Mouse (Mus musculus) forebrain, embryonic 14.5 days (tissue): Measurements from ENCODE around the gene Raf1. TPM values are rescaled to one million over a fixed set of nuclear protein-coding genes. Genes with fewer than 3 reads are reported as not detected.

Experiments used
- ATAC-seq: fragments of 200-750 bp; cut with Nextera tagmentation; 2 replicates; pipeline ENCODE4 v1.8.0; 2017; ENCODE audit warnings: mild to moderate bottlenecking, moderate library complexity
- DNase-seq: peaks from one replicate; pipeline ENCODE4 v3.0.0-alpha.2; 2015; ENCODE audit warnings: low spot score
- H3K27ac ChIP-seq: fragments of 300-500 bp; sonication (generic); 2 replicates; pipeline ENCODE4 v1.5.1; 2014; ENCODE audit warnings: low read depth, mild to moderate bottlenecking, control low read depth, low read length, moderate library complexity
- H3K27me3 ChIP-seq: fragments of 300-500 bp; sonication (generic); replicated peaks from 2 replicates; pipeline ENCODE4 v1.6.1; 2014; ENCODE audit warnings: low read length, control low read depth, mixed read lengths; ENCODE audit not compliant: control insufficient read depth, insufficient read depth
- H3K36me3 ChIP-seq: fragments of 300-500 bp; sonication (generic); 2 replicates; pipeline ENCODE4 v1.6.1; 2014; ENCODE audit warnings: low read length, control low read depth; ENCODE audit not compliant: control insufficient read depth, insufficient read depth
- H3K4me1 ChIP-seq: fragments of 300-500 bp; sonication (generic); 2 replicates; pipeline ENCODE4 v1.6.1; 2014; ENCODE audit warnings: antibody characterized with exemption, low read length, control low read depth; ENCODE audit not compliant: control insufficient read depth, insufficient read depth
- H3K4me2 ChIP-seq: fragments of 300-500 bp; sonication (generic); 2 replicates; pipeline ENCODE4 v1.6.1; 2014; ENCODE audit warnings: mild to moderate bottlenecking, control low read depth, low read length
- H3K4me3 ChIP-seq: fragments of 300-500 bp; sonication (generic); 2 replicates; pipeline ENCODE4 v1.5.1; 2014; ENCODE audit warnings: low read depth, low read length, control low read depth
- H3K9ac ChIP-seq: fragments of 300-500 bp; sonication (generic); 2 replicates; pipeline ENCODE4 v1.6.1; 2014; ENCODE audit warnings: mild to moderate bottlenecking, low read length, control low read depth, moderate library complexity
- H3K9me3 ChIP-seq: fragments of 300-500 bp; sonication (generic); replicated peaks from 2 replicates; pipeline ENCODE4 v1.6.1; 2016; ENCODE audit warnings: low read length, control low read depth, mixed read lengths; ENCODE audit not compliant: control insufficient read depth
- WGBS: fragments of 180-500 bp; shearing (Covaris S2); extraction: QIAGEN DNeasy Blood & Tissue Kit; methylation state at CpG from one replicate; pipeline ENCODE4 v1.1.7; 2014; 5-methylcytosine and 5-hydroxymethylcytosine counted together
- polyA plus RNA-seq: library from polyadenylated mRNA; unstranded; fragments of >200 nt; fragmentation: Nextera tagmentation; extraction: Ambion mirVana; gene quantifications from 2 replicates; pipeline ENCODE4 v1.2.1, GENCODE M21; 2014

The Raf1 gene
- polyA plus RNA-seq, 1 experiment from 2014 or later = 150 TPM

DNA sequence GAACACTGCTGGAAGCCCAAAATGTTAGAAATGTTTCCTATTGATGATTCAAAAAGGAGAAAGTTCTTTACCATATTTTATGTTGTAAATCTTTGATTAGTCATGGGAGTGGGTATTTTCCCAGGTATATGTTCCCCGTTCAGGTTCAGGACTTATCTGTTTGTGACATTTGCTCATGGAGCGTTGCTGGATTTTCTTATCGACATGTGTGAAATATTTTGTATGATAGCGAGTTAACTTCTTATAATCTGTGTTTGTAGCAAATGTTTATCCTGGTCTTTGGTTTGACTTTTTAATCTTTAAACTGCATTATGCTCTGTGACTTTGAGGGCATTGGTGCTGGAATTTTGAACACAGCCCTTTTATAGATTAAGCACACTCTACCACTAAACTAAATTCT lies 12.2 kb upstream of the Raf1 start:
- Histone ChIP-seq H3K9me3 (no peaks in the 10 kb centered on the region), H3K27ac (no peak overlapping the region), H3K36me3 (no peaks in the 10 kb centered on the region), H3K4me1 (no peaks in the 10 kb centered on the region), H3K4me3 (no peak overlapping the region), H3K27me3 (no peaks in the 10 kb centered on the region), H3K9ac (no peak overlapping the region), H3K4me2 (no peak overlapping the region)
- DNase-seq (no peak), ATAC-seq (no peak)
- 85% methylated on average over 4 of the region's 4 CpGs for WGBS

DNA sequence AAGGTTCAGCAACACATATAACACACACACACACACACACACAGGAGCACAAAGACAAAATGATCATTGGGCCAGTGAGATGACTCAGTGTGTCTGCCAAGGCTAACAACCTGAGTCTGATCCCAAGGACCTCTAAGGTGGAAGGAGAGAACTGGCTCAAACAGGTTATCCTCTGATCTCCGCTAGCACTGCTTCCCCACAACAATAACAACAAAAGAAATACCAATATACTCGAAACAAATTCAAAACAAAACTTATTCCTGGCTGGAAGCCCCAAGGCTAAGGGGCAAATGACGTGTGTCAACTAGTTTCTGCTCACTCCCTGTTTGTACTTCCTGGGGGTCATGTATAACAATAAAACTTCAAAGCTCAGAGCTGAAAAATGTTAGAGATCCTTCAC lies 11.3 kb upstream of the Raf1 start:
- H3K27ac ChIP-seq = no peak overlapping the region
- no peaks in the 10 kb centered on the region for H3K4me1 ChIP-seq
- H3K4me2 ChIP-seq = no peak overlapping the region
- H3K4me3 ChIP-seq = no peak overlapping the region
- no peaks in the 10 kb centered on the region for H3K9me3 ChIP-seq
- WGBS = 65% methylated on average over 3 of the region's 3 CpGs
- no peak overlapping the region for H3K9ac ChIP-seq
- DNase-seq = no peak
- H3K27me3 ChIP-seq = no peaks in the 10 kb centered on the region
- H3K36me3 ChIP-seq = no peaks in the 10 kb centered on the region
- ATAC-seq = no peak

DNA sequence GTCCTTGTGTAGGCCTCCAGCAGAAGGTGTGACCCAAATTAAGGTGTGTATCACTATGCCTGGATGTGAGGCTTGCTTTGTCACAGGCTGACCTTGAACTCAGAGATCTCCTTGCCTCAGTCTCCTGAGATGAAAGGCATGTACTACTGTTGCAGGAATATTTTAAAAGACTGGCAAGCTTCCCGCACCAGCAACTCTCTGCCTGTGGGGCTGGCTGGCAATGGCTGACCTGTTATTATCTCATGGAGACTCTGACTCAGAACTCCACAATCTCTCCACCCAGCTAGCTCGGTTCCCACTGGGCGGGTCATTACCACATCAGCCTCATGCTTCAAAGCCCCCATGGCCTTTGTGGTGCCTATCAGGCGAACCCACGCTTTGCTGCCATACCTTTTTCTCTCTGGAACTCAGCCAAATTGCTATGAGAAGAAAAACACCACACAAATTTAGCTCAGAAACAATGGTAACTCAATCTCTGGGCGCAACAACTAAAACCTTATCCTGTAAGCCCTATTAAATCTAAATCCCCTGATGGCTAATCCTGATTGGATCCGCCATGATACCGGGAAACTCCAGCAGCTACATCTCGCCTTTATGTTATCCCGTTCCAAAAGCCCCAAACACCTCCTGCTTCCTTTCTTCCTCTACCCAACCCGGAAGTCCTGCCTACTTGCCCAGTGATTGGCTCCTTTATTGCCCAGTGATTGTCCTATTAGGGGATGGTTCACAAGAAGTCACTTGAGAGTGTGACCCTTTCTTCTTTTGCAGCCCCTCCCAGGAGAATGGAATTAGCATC lies 8.6 kb upstream of the Raf1 start:
- Histone ChIP-seq H3K9me3 (no peaks in the 10 kb centered on the region), H3K36me3 (no peaks in the 10 kb centered on the region), H3K4me3 (no peak overlapping the region), H3K4me2 (no peak overlapping the region), H3K27me3 (no peaks in the 10 kb centered on the region), H3K27ac (no peak overlapping the region), H3K4me1 (no peaks in the 10 kb centered on the region), H3K9ac (no peak overlapping the region)
- 43% methylated on average over 11 of the region's 11 CpGs for WGBS
- DNase-seq (no peak), ATAC-seq (no peak)

DNA sequence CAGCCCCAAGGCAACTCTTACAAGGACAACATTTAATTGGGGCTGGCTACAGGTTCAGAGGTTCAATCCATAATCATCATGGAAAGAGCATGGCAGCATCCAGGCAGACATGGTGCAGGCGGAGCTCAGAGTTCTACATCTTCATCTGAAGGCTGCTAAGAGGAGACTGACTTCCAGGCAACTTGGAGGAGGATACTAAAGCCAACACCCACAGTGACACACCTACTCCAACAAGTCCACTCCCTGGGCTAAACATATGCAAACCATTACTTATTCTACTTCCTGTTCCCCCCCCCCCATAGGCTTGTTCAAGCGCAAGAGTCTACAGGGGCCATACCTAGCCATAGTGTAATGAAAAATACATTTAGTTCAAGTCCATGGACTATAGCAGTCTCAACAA lies 7.8 kb upstream of the Raf1 start:
- Histone ChIP-seq H3K4me2 (no peak overlapping the region), H3K4me1 (no peaks in the 10 kb centered on the region), H3K27me3 (no peaks in the 10 kb centered on the region), H3K27ac (no peak overlapping the region), H3K9ac (no peak overlapping the region), H3K9me3 (no peaks in the 10 kb centered on the region), H3K36me3 (no peaks in the 10 kb centered on the region), H3K4me3 (no peak overlapping the region)
- 93% methylated on average over 2 of the region's 2 CpGs for WGBS
- ATAC-seq (no peak), DNase-seq (no peak)

DNA sequence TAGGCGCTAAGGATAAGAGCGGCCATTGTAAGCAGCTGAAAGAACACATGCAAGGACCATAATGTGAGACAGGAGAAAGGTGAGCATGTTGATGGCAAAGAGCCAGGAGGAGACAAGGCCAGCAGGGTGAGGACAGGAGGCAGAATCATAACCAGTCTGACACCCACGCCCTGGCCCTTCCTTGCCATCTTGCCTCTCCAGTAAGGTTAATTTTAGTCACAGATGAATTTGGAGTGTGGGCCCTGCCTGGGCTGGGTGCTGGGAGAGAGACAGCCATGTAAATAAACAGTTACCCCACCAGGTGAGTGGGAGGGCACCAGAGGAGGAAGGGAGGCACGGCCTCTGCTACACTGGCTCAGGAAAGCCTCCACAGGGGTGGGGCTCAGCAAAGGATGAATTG lies 4.6 kb upstream of the Raf1 start:
- H3K4me2 ChIP-seq = no peak overlapping the region
- H3K36me3 ChIP-seq = no peaks in the 10 kb centered on the region
- H3K4me3 ChIP-seq = no peak overlapping the region
- H3K9me3 ChIP-seq = no peaks in the 10 kb centered on the region
- no peak for ATAC-seq
- H3K27me3 ChIP-seq = no peaks in the 10 kb centered on the region
- H3K27ac ChIP-seq = no peak overlapping the region
- WGBS = 89% methylated on average over 4 of the region's 4 CpGs
- no peak overlapping the region for H3K9ac ChIP-seq
- DNase-seq = no peak
- H3K4me1 ChIP-seq = no peaks in the 10 kb centered on the region

DNA sequence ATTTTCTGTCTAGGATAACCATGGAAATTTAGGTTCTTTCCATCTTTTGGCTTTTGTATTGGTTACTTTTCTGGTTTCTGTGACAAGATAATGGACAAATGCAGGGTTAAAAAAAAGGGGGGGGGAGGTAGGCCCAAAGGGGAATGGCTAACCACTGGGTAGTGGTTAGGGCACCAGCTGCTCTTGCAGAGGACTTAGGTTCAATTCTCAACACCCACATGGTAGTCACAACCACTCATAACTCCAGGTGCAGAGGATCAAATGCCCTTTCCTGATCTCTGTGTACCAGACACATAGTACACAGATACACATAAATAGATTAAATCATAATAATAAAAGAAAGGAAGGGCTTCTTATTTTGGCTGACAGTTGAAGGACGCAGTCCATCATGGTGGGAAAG lies 1.6 kb upstream of the Raf1 start:
- Histone ChIP-seq H3K9me3 (no peaks in the 10 kb centered on the region), H3K36me3 (no peaks in the 10 kb centered on the region), H3K4me2 (no peak overlapping the region), H3K27ac (no peak overlapping the region), H3K4me3 (no peak overlapping the region), H3K9ac (no peak overlapping the region), H3K27me3 (no peaks in the 10 kb centered on the region), H3K4me1 (peaks cover 14% of the 10 kb centered on the region)
- WGBS = 93% methylated on average over 1 of the region's 1 CpGs
- no peak for DNase-seq
- no peak for ATAC-seq

DNA sequence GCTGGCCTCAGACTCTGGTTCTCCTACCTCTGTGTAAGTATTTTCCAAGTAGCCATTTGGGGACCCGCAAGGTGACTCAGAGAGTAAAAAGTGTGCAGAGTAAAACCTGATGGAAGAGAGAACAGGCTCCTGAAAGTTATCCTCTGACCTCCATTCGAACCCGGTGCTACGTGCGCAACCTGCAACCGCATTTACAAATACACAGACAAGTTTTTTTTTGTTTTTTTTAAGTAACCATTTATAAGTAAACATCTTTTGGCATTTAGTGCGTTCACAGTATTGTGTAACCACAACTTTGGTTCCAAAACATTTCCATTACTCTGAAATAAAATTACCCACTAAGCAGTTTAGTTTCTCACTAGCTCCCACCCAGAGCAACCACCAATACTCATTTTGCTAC lies 1.0 kb upstream of the Raf1 start:
- DNase-seq (no peak), ATAC-seq (no peak)
- Histone ChIP-seq H3K4me3 (peak overlapping the region; percentile 100), H3K27me3 (no peaks in the 10 kb centered on the region), H3K36me3 (no peaks in the 10 kb centered on the region), H3K9me3 (no peaks in the 10 kb centered on the region), H3K9ac (peak overlapping the region; percentile 99; the same call in 1 of the 2 replicates), H3K27ac (no peak overlapping the region; the same call in 1 of the 2 replicates), H3K4me2 (peak overlapping the region; percentile 63), H3K4me1 (peaks cover 15% of the 10 kb centered on the region)
- WGBS = 98% methylated on average over 7 of the region's 7 CpGs

DNA sequence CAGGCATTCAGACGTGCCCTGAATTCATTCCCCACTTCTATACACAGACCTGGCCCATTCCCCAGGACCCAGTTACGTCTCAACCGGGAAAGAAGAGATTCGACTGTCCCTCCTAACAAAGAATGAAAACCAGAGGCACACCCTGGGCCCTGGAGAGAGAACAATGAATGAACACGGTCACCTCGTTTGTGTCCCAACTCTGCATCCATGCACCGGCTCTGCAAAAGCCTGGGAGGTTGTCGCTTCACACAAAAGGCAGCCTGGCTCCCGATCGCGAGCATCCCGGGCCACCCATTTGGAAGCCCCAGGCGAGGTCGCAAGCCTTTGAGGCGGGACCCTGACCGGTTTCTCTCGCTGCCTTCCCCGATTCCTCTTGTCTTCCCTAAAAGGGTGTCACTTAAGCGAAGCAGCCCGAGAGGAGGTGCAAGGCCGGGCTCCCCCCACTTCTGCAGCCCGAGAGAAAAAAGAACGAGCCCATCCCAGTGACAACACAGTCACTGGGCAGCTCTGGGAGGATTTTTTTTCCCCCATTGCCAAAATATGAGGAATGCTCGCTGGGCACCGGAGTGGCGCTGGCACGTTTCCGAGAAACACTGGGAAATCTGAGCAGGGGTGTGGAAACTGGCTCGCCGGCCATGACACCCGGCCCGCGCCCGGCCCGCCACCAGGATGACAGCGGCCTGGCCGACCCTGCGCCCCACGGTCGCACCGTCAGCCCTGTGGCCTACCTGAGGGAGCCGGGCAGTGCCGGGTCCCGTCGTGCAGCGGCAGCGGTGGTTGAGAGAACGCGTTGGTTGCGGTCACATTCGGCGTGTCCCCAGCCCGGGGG lies 713 bp downstream of the Raf1 start:
- DNase-seq (peak; percentile 59), ATAC-seq (peak; percentile 61)
- peak overlapping the region; percentile 65 for H3K4me2 ChIP-seq
- H3K9me3 ChIP-seq = no peaks in the 10 kb centered on the region
- H3K4me1 ChIP-seq = peaks cover 15% of the 10 kb centered on the region
- WGBS = under 1% methylated on average over 53 of the region's 53 CpGs
- H3K27me3 ChIP-seq = no peaks in the 10 kb centered on the region
- peak overlapping the region; percentile 100 for H3K4me3 ChIP-seq
- H3K9ac ChIP-seq = peak overlapping the region; percentile 99
- no peaks in the 10 kb centered on the region for H3K36me3 ChIP-seq
- H3K27ac ChIP-seq = peak overlapping the region; percentile 97

DNA sequence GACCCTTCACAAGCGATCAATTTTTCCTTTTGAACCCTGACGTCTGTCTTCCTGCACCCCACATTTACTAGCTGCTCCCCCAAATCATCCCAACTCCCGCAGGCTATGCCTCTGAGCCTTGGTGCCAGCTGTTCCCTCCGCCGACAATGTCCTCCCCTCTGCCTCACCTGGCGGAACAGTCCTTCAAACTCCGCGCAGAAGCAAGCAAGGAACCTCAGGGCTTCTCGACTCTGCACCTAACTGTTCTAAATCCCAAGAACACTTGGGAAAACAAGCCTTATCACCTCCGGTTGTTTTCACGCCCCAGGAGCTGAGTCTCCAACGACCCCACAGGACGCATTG lies 1.3 kb downstream of the Raf1 start:
- Histone ChIP-seq H3K9ac (peak overlapping the region; percentile 99), H3K4me3 (peak overlapping the region; percentile 100), H3K9me3 (no peaks in the 10 kb centered on the region), H3K4me1 (peaks cover 15% of the 10 kb centered on the region), H3K27ac (peak overlapping the region; percentile 97), H3K36me3 (no peaks in the 10 kb centered on the region), H3K27me3 (no peaks in the 10 kb centered on the region), H3K4me2 (peak overlapping the region; percentile 65)
- peak; percentile 54 for DNase-seq
- WGBS = under 1% methylated on average over 13 of the region's 13 CpGs
- no peak for ATAC-seq
